Mouse (Mus musculus) forebrain, embryonic 15.5 days (tissue): ENCODE results near the gene Adat1. TPM values are rescaled to one million over a fixed set of nuclear protein-coding genes. Genes with fewer than 3 reads are reported as not detected.

Experiments
- ATAC-seq: fragments of 200-750 bp; cut with Nextera tagmentation; replicated peaks from 2 replicates; pipeline ENCODE4 v1.8.0; 2017; ENCODE audit warnings: mild to moderate bottlenecking, moderate TSS enrichment, moderate library complexity
- H3K27ac ChIP-seq: fragments of 300-500 bp; sonication (generic); replicated peaks from 2 replicates; pipeline ENCODE4 v1.5.1; 2015; ENCODE audit warnings: mild to moderate bottlenecking, inconsistent platforms
- H3K27me3 ChIP-seq: fragments of 300-500 bp; sonication (generic); 2 replicates; pipeline ENCODE4 v1.6.1; 2015; ENCODE audit warnings: inconsistent platforms
- H3K36me3 ChIP-seq: fragments of 300-500 bp; sonication (generic); 2 replicates; pipeline ENCODE4 v1.6.1; 2015; ENCODE audit warnings: mild to moderate bottlenecking, inconsistent platforms
- H3K4me1 ChIP-seq: fragments of 300-500 bp; sonication (generic); 2 replicates; pipeline ENCODE4 v1.6.1; 2015; ENCODE audit warnings: inconsistent platforms
- H3K4me2 ChIP-seq: fragments of 300-500 bp; sonication (generic); replicated peaks from 2 replicates; pipeline ENCODE4 v1.6.1; 2015; ENCODE audit warnings: mild to moderate bottlenecking, inconsistent platforms
- H3K4me3 ChIP-seq: fragments of 300-500 bp; sonication (generic); 2 replicates; pipeline ENCODE4 v1.5.1; 2015; ENCODE audit warnings: mild to moderate bottlenecking, inconsistent platforms
- H3K9ac ChIP-seq: fragments of 300-500 bp; sonication (generic); replicated peaks from 2 replicates; pipeline ENCODE4 v1.6.1; 2015; ENCODE audit warnings: mild to moderate bottlenecking, inconsistent platforms
- H3K9me3 ChIP-seq: fragments of 300-500 bp; sonication (generic); 2 replicates; pipeline ENCODE4 v1.6.1; 2016; ENCODE audit warnings: inconsistent platforms
- WGBS: fragments of 180-500 bp; shearing (Covaris S2); methylation state at CpG from one replicate; pipeline ENCODE4 v1.1.7; 2015; ENCODE audit warnings: mixed read lengths; 5-methylcytosine and 5-hydroxymethylcytosine counted together
- polyA plus RNA-seq: library from polyadenylated mRNA; unstranded; fragments of >200 nt; fragmentation: Nextera tagmentation; extraction: Ambion mirVana; gene quantifications from 2 replicates; pipeline ENCODE4 v1.2.1, GENCODE M21; 2015

Gene Adat1
- polyA plus RNA-seq, 1 experiment from 2014 or later = 9.3 TPM

- Histone ChIP-seq H3K4me3 (no peak overlapping the region), H3K36me3 (no peaks in the 10 kb centered on the region), H3K9ac (no peak overlapping the region), H3K9me3 (no peaks in the 10 kb centered on the region), H3K4me2 (no peak overlapping the region), H3K27ac (no peak overlapping the region), H3K27me3 (no peaks in the 10 kb centered on the region), H3K4me1 (no peaks in the 10 kb centered on the region)
- 78% methylated on average over 7 of the region's 7 CpGs for WGBS
- no peak for ATAC-seq
Measured at GRCm38 (mm10) chr8:111964849-111965561, 27.1 kb downstream of the Adat1 start.

GRCm38 (mm10) chr8:111964351-111964750 is 27.8 kb downstream of the Adat1 start:
- H3K27me3 ChIP-seq = no peaks in the 10 kb centered on the region
- no peak overlapping the region for H3K4me3 ChIP-seq
- no peak overlapping the region for H3K4me2 ChIP-seq
- no peak overlapping the region for H3K27ac ChIP-seq
- H3K4me1 ChIP-seq = no peaks in the 10 kb centered on the region
- H3K9ac ChIP-seq = no peak overlapping the region
- no peak for ATAC-seq
- H3K36me3 ChIP-seq = no peaks in the 10 kb centered on the region
- WGBS = 79% methylated on average over 5 of the region's 5 CpGs
- H3K9me3 ChIP-seq = no peaks in the 10 kb centered on the region

DNA sequence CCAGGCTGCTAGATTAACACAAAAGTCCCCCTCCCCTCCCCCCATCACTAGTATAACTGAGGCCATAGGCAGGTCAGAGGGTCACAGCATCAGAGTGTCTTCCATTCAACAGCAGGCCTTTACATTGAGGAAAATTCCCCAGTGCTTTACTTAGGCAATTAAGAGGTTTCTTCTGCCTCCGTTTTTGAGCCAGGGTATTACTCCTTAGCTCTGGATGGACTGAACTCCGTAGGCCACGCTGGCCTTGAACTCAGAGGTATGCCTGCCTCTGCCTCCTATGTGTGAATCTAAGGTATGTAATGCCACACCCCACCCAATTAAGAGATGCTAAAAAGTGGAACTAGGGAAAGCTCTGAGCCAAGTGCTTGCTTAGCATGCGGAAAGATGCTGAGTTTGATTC is 28.6 kb downstream of the Adat1 start:
- 82% methylated on average over 4 of the region's 4 CpGs for WGBS
- H3K27me3 ChIP-seq = no peaks in the 10 kb centered on the region
- ATAC-seq = no peak
- no peak overlapping the region for H3K9ac ChIP-seq
- H3K36me3 ChIP-seq = no peaks in the 10 kb centered on the region
- no peak overlapping the region for H3K27ac ChIP-seq
- H3K4me1 ChIP-seq = no peaks in the 10 kb centered on the region
- H3K4me2 ChIP-seq = no peak overlapping the region
- no peaks in the 10 kb centered on the region for H3K9me3 ChIP-seq
- H3K4me3 ChIP-seq = no peak overlapping the region

- Histone ChIP-seq H3K4me1 (no peaks in the 10 kb centered on the region), H3K4me2 (no peak overlapping the region), H3K9me3 (no peaks in the 10 kb centered on the region), H3K9ac (no peak overlapping the region), H3K27me3 (no peaks in the 10 kb centered on the region), H3K27ac (no peak overlapping the region), H3K4me3 (no peak overlapping the region), H3K36me3 (no peaks in the 10 kb centered on the region)
- WGBS = 66% methylated on average over 10 of the region's 10 CpGs
- no peak for ATAC-seq
Measured at GRCm38 (mm10) chr8:111963091-111963490, 29.0 kb downstream of the Adat1 start.

DNA sequence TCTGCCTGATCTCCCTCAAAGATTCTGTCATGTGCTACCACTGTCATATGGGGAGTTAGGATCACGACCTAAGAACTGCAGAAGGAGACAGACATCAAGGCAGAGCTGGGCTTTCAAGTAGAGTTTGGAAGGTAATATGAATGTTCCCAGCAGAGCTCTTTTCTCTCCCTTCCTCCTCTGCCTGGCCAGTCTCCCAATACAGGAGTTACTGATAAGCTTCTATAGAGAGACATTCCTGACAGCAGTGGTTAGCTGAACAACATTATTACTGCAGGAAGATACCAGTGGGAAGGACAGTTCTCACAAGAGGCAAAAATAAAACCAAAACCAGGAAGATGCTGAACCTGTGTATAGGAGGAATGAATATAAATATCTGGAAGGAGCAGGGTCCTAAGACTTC is 29.5 kb downstream of the Adat1 start:
- Histone ChIP-seq H3K27ac (no peak overlapping the region), H3K9ac (no peak overlapping the region), H3K27me3 (no peaks in the 10 kb centered on the region), H3K4me1 (no peaks in the 10 kb centered on the region), H3K36me3 (peaks cover 1% of the 10 kb centered on the region), H3K4me2 (no peak overlapping the region), H3K9me3 (no peaks in the 10 kb centered on the region), H3K4me3 (no peak overlapping the region)
- 58% methylated on average over 1 of the region's 1 CpGs for WGBS
- ATAC-seq = no peak

GRCm38 (mm10) chr8:111961330-111961729 is 30.8 kb downstream of the Adat1 start:
- Histone ChIP-seq H3K4me1 (no peaks in the 10 kb centered on the region), H3K9me3 (no peaks in the 10 kb centered on the region), H3K4me3 (no peak overlapping the region), H3K27me3 (no peaks in the 10 kb centered on the region), H3K9ac (no peak overlapping the region), H3K36me3 (peaks cover 14% of the 10 kb centered on the region), H3K27ac (no peak overlapping the region), H3K4me2 (no peak overlapping the region)
- no peak for ATAC-seq
- WGBS = 70% methylated on average over 3 of the region's 3 CpGs

DNA sequence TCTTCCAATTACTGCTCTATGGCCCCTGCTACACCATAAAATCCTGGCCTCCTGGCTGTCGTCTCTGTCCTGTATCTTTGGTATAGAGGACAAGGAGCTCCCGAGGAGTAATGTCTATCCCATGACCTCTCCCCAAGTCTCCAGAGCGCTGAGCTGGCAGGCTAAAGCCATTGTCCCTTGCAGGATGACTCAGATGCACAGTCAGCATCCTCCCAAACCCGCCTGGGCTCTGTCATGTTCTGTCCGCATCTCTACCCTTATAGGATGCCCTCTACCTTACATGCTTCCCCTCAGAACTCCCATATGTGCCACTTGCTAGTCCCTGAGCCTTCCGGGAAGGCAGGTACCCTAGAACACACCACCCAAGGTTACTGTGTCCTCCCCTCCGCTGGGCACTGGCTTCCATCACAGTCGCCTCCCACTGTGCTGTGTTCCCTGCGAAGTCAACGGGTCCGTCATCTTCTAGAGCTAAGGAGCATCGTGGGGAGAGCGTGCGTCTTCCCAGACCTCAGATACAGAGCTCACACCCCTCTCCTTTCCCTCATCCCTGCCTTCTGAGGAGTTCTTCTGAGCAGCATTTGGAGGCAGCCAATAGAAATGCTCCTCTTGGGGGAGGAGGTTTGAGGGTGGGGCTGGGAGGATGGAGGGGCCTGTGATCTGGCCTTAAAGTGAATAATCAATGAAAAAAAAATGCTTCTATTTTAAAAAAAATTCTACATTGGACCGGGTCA is 31.3 kb downstream of the Adat1 start:
- Histone ChIP-seq H3K36me3 (peaks cover 15% of the 10 kb centered on the region), H3K9me3 (no peaks in the 10 kb centered on the region), H3K9ac (no peak overlapping the region), H3K27ac (no peak overlapping the region), H3K4me3 (no peak overlapping the region), H3K4me2 (no peak overlapping the region), H3K4me1 (no peaks in the 10 kb centered on the region), H3K27me3 (no peaks in the 10 kb centered on the region)
- WGBS = 74% methylated on average over 15 of the region's 15 CpGs
- no peak for ATAC-seq

- Histone ChIP-seq H3K4me3 (no peak overlapping the region), H3K9ac (no peak overlapping the region), H3K36me3 (peaks cover 44% of the 10 kb centered on the region), H3K4me1 (no peaks in the 10 kb centered on the region), H3K4me2 (no peak overlapping the region), H3K27me3 (no peaks in the 10 kb centered on the region), H3K9me3 (no peaks in the 10 kb centered on the region), H3K27ac (no peak overlapping the region)
- no peak for ATAC-seq
- 94% methylated on average over 2 of the region's 2 CpGs for WGBS
Measured at GRCm38 (mm10) chr8:111957231-111957630, 34.9 kb downstream of the Adat1 start.

- H3K36me3 ChIP-seq = peaks cover 49% of the 10 kb centered on the region
- no peak overlapping the region for H3K4me3 ChIP-seq
- no peaks in the 10 kb centered on the region for H3K4me1 ChIP-seq
- H3K9me3 ChIP-seq = no peaks in the 10 kb centered on the region
- H3K4me2 ChIP-seq = no peak overlapping the region
- ATAC-seq = no peak
- no peaks in the 10 kb centered on the region for H3K27me3 ChIP-seq
- WGBS = 94% methylated on average over 5 of the region's 5 CpGs
- H3K27ac ChIP-seq = no peak overlapping the region
- H3K9ac ChIP-seq = no peak overlapping the region
Measured at GRCm38 (mm10) chr8:111955879-111956278, 36.2 kb downstream of the Adat1 start.

GRCm38 (mm10) chr8:111954844-111955594 is 37.1 kb downstream of the Adat1 start:
- no peaks in the 10 kb centered on the region for H3K4me1 ChIP-seq
- no peak overlapping the region for H3K4me2 ChIP-seq
- no peaks in the 10 kb centered on the region for H3K27me3 ChIP-seq
- H3K4me3 ChIP-seq = no peak overlapping the region
- H3K27ac ChIP-seq = no peak overlapping the region
- peaks cover 50% of the 10 kb centered on the region for H3K36me3 ChIP-seq
- WGBS = 94% methylated on average over 4 of the region's 4 CpGs
- H3K9me3 ChIP-seq = no peaks in the 10 kb centered on the region
- ATAC-seq = no peak
- no peak overlapping the region for H3K9ac ChIP-seq

DNA sequence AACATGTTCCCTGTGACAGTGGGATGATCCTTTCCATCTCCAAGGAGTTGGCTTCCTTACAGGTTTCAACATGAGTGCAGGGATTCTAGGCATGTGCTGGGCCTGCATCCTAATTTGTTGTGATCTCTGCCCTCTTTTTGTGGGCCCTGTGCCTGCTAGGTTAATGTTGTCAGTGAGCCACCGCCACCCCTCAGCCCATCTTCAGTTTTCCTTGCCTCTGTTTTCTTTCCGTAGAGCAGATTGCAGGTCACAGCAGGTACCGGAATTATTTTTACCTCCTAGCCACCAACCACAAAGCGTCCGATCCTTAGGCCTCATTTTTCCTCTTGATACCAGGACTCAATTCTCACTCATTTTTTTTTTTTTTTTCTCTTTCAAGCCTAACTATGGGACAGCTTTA is 40.2 kb downstream of the Adat1 start:
- Histone ChIP-seq H3K36me3 (peaks cover 63% of the 10 kb centered on the region), H3K4me1 (no peaks in the 10 kb centered on the region)
- 95% methylated on average over 5 of the region's 5 CpGs for WGBS

GRCm38 (mm10) chr8:111951317-111951716 is 40.8 kb downstream of the Adat1 start:
- H3K27ac ChIP-seq = no peak overlapping the region
- H3K9ac ChIP-seq = no peak overlapping the region
- no peaks in the 10 kb centered on the region for H3K9me3 ChIP-seq
- 96% methylated on average over 7 of the region's 7 CpGs for WGBS
- H3K4me3 ChIP-seq = no peak overlapping the region
- no peak overlapping the region for H3K4me2 ChIP-seq
- peaks cover 59% of the 10 kb centered on the region for H3K36me3 ChIP-seq
- no peak for ATAC-seq
- no peaks in the 10 kb centered on the region for H3K4me1 ChIP-seq
- no peaks in the 10 kb centered on the region for H3K27me3 ChIP-seq

More for the DNA sequence above, 40.2 kb downstream of the Adat1 start:
- H3K9ac ChIP-seq = no peak overlapping the region
- H3K27ac ChIP-seq = no peak overlapping the region
- H3K4me2 ChIP-seq = no peak overlapping the region
- no peak overlapping the region for H3K4me3 ChIP-seq
- no peaks in the 10 kb centered on the region for H3K27me3 ChIP-seq
- ATAC-seq = no peak
- H3K9me3 ChIP-seq = no peaks in the 10 kb centered on the region
